Mouse (Mus musculus): ENCODE measurements at regions not wholly inside any gene's neighbourhood (a gene's known extent, or its start where the extent isn't known, plus 50 kb on each side); places are given as distances from the start of the nearest gene placed in this dataset.
"Not testable (repeated sequence)": the region's sequence is repeated elsewhere in the genome, so short reads cannot be mapped to it uniquely, and the experiment has no call there.

DNA sequence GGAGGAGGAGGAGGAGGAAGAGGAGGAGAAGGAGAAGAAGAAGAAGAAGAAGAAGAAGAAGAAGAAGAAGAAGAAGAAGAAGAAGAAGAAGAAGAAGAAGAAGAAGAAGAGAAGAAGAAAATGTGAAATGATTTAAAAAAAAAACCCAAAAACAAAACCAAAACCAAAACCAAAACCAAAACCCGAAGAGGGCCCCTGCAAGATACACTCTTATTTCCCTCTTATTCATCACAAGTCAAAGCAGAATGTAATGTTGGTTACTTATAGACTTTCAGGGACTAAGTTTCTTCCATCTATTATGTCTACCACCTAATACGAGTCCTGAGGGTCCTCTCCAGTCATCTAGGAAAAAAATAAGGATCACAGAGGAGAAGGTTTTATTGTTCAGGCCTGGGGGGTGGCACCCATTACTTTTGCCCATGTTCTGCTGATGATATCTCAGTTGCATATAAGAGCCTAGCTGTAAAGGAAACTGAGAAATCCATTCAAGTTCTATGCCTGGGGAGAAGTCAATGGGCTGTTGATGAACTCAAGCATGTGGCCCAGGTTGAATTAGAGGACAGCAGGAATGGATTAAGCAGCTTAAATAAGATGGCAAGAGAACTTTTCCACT, 118.0 kb downstream of the Gm5426 start:
- no peak for DNase-seq

- no peak for DNase-seq
These were observed 121.5 kb downstream of the Gm5426 start for GRCm38 (mm10) chr10:96257935-96258334.

GRCm38 (mm10) chr10:96259242-96259641, 122.8 kb downstream of the Gm5426 start:
- no peak for DNase-seq

DNA sequence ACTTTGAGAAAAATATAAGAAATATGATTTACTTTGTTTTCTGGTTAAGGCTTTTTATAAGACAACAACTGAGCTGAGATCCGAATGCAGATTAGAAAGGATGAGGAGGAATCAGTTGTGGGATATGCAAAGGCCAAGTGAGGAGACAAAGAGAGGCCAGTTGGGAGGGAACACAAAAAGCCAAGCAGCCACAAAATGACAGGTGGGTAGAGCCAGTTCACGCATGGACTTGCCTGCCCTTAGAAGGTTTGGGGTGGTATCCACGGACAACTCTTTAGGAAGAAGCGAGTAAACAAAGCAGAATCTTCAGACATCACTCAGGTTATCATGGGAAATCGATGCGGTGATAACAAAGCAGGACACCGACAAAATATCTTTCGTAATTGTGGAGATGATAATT, 123.2 kb downstream of the Gm5426 start:
- no peak for DNase-seq

DNA sequence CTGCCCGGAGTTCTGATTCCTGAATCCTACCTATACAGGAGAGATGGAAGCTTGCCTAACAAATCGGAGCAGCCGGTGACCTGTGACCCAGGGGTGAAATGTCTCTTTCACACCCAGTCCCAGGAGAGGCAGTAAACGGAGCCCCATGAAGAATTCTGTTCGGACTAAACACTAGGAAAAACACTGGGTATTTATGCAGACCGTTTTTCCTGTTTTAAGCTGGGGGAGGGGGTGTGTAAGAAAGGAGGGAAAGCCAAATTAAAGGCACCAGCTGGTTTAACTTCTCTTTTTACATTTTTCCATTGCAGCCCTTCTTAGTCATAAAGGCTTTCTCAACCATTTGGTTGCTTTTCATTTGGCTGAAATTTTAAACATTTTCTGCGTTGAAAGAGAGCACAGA, 127.1 kb downstream of the Gm5426 start:
- DNase-seq: no peak

DNA sequence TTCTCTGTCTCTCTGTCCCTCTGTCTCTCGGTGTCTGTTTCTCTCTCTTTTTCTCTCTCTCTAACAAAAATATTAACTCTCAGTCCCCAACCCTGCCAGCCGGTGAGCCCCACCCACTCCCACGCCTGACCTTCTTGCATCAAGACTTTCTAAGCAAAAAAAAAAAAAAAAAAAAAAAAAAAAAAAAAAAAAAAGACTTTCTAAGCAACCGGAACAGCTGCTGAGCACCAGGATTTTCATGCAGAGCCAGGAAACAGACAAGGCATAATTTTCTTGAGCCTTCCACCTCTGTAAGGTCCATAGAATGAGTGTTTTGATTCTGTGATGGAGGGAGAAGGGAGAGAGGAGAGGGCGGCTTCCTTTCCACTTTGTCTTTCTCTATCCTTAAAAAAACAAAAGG, 128.0 kb downstream of the Gm5426 start:
- no peak for DNase-seq

GRCm38 (mm10) chr10:96264866-96265265, 128.5 kb downstream of the Gm5426 start:
- DNase-seq: no peak

GRCm38 (mm10) chr10:96266100-96266735, 129.8 kb downstream of the Gm5426 start:
- no peak for DNase-seq

DNA sequence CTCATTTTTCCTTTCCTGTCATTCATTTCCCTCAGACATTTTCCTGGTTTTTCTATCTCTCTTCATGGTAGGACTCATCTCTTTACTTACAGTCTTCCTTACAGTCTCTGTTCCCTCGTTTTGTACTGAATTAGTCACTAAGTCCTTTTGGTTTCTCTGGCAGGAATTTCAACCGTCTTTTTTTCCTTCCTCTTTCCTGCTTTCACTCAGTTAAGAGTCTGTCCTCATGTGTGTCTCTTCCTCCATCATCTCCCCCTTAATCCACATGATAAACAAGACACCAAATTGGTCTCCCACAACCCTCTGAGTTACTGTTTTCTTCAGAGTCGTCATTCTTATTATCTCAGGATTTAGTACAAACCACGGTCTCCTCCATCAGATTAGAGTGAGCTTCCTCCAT, 131.2 kb downstream of the Gm5426 start:
- DNase-seq: no peak

GRCm38 (mm10) chr10:96273607-96274365, 137.4 kb downstream of the Gm5426 start:
- DNase-seq: no peak

- DNase-seq: no peak
These were observed 143.7 kb downstream of the Gm5426 start for GRCm38 (mm10) chr10:96280149-96280548.

- no peak for DNase-seq
These were observed 149.1 kb downstream of the Gm5426 start for GRCm38 (mm10) chr10:96285407-96286093.

DNA sequence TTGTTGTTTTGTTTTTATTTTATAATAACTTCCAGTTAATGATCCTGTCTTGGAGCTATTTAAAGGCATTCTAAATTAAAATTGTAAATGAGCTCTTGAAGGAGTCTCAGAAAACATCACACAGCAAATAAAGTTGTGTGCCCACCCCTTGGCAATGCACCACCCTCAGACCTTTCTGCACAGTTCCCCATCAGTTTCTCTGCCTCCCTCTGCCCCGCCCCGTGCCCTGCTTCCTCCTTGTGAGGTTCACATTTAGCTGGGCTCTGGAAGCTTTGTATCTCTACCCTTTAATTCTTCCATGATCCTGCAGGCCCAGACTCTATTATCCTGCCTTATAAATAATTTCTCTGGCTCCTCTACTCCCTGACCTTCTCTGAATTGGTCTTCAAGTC, 149.7 kb downstream of the Gm5426 start:
- no peak for DNase-seq

GRCm38 (mm10) chr10:96289005-96289404, 152.6 kb downstream of the Gm5426 start:
- DNase-seq: not testable (repeated sequence)

DNA sequence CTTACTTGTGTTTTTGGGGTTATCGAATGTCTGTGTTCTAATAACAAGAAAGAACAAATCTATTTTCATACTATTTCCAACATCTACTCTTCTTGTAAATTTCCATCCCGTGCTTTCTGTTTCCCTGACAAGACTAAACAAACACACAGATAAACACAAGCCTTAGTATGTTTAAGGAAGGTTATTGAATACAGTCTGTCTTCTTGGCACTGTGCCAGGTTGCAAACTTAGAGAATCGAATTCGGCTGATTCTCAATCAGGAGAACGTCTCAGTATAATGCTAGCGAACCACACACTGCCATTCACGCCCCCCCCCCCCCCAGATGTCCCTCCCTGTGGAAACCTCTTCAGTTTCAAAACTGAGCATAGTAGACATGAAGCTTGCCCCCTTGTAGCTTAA, 157.2 kb downstream of the Gm5426 start:
- DNase-seq: no peak

DNA sequence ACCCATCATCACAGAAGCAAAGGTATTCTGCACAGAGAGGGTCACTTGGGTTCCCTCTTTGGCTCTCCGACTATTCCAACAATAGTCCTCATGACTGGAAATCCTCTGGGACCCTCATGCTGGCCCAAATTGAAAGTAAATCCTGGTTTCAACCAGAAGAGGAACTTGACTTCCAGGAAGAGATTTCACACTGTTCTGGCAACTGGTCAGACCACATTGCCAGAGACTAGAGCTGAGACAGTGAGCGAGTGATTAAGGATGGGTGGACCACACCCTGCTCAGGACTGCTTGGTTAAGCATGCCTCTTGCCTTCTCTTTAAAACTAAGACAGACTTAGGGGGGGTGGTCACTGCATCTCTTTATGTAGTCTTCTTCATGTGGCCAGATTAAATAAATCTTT, 158.3 kb downstream of the Gm5426 start:
- no peak for DNase-seq

GRCm38 (mm10) chr10:96297658-96298057, 161.3 kb downstream of the Gm5426 start:
- DNase-seq: no peak

DNA sequence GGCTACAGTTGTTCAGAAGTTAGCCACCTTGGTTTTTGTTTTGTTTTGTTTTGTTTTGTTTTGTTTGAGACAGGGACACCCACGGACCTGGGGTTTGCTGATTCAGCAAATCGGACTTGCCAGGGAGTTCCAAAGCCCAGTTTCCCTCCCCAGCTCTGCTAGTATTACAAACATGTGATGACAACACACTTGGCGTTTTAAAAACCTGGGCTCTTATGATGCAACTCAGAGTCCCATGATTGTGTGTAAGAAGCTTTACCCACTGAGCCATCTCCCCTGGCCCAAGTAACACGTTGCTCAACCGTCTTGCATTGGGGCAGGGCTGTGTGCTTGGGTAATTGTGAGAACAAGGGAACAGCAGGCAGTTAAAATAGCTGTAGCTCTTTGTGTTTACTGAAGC, 162.2 kb downstream of the Gm5426 start:
- no peak for DNase-seq

DNA sequence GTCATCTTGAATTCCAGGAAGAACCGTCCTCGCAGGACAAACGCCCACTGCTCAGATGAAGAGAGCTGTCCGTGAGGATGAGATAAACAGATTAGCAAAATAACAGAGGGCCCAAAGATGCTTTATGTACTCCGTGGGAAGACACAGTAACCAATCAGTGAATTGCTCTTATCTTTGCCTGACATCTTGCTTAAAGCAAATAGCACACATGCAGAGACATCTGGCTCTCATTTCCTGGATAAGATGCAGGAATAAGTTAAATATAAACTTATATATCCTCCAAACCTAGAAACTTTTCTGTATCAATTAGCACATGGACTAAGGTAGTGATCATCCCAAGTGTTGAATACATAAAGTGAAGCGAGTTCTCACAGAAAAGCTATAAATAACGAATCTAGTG, 169.3 kb downstream of the Gm5426 start:
- DNase-seq: no peak

- DNase-seq: no peak
These were observed 172.5 kb downstream of the Gm5426 start for GRCm38 (mm10) chr10:96308713-96309445.

DNA sequence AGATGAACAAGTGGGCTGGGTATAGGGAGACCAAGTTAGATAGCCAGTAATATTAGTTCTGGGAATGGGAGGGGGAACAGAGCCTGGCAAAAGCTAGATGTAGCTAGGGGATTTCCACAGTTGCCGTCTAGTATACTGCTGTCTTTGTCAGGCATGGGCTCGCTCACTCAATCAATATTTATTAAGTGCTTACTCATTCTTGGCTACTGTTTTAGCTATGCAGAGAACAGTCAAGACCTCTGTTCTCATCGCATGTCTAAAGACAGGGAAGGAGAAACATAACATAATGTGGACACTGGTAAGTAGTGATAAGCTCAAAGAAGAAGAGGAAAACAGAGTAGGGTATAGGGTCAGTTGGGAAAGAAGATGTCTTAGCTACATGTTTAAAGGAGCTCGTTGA, 173.4 kb downstream of the Gm5426 start:
- no peak for DNase-seq

DNA sequence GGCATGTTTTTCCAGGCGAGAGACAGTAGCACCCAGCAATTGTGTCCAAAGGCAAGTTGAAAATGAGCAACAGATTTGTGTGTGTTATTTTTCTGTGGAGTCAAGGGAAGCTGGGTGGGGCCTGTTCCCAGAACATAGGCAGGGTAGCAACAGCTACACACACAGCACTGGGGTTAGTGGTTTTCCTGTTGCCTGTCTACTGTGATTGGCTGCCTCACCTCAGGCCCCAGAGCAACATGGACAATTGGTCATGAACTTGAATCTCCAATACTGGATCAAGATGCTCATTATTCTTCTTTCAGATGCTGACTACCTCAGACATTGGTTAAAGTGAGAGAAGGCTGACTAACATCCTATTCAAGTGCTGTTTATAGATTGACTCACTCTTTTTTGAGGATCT, 188.9 kb downstream of the Gm5426 start:
- DNase-seq: no peak

Measured in layer of hippocampus, postnatal 36 days (tissue).